8 mouse cellular contexts compared by ENCODE assay signal in the genomic region with DNA sequence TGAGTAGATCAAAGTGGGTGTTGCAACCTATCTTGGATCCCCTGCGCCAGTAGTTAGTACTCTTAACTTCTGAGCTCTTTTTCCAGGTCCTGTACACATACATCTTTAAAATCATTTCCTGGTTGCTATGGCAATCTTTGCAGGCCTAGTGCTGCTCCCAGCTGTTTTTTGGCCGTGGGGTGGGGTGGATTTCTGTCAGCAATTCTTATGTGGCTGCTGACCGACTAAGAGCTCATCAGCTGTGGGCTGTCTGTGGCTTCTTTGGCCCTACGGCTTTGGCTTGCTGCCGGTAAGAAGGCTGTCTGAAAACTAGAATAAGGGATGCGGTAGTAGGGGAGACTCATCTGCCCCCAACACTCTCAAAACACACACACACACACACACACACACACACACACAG. TPM values are rescaled to one million over a fixed set of nuclear protein-coding genes. Genes with fewer than 3 reads are reported as not detected.
DNase-seq lines count a peak whose midpoint lies in the region; ATAC-seq lines count a peak whose summit lies in the region.

No protein-coding gene starts in this region.

- peak overlapping the region; percentile 81 for H3K4me3 ChIP-seq in forebrain, embryonic 11.5 days (ENCODE audit: low read depth, low read length)
- H3K4me3 ChIP-seq in intestine, embryonic 16.5 days (ENCODE audit: low read length): peak overlapping the region; percentile 95
- H3K4me3 ChIP-seq in midbrain, embryonic 11.5 days (ENCODE audit: low read depth, low read length): peak overlapping the region; percentile 61; the same call in 1 of the 2 replicates

- no peaks in the 10 kb centered on the region for H3K9me3 ChIP-seq in forebrain, embryonic 11.5 days (ENCODE audit: control insufficient read depth, low read length)
- no peaks in the 10 kb centered on the region for H3K9me3 ChIP-seq in intestine, embryonic 16.5 days (ENCODE audit: control insufficient read depth, low read length)
- no peaks in the 10 kb centered on the region for H3K9me3 ChIP-seq in midbrain, embryonic 11.5 days (ENCODE audit: control insufficient read depth, low read length)

- H3K36me3 ChIP-seq in forebrain, embryonic 11.5 days (ENCODE audit: control insufficient read depth, insufficient read depth, low read length): no peaks in the 10 kb centered on the region; the same call in 1 of the 2 replicates
- peaks cover 10% of the 10 kb centered on the region; the same call in 1 of the 2 replicates for H3K36me3 ChIP-seq in intestine, embryonic 16.5 days (ENCODE audit: control insufficient read depth, insufficient read depth, low read length)
- no peaks in the 10 kb centered on the region; the same call in 1 of the 2 replicates for H3K36me3 ChIP-seq in midbrain, embryonic 11.5 days (ENCODE audit: control insufficient read depth, insufficient read depth, low read length)

- ATAC-seq in forebrain, embryonic 11.5 days (replicated peaks; ENCODE audit: low FRiP score): no peak
- no peak; the same call in 1 of the 2 replicates for ATAC-seq in intestine, embryonic 16.5 days
- no peak for ATAC-seq in midbrain, embryonic 11.5 days (ENCODE audit: low FRiP score)

- peaks cover 4% of the 10 kb centered on the region; the same call in 1 of the 2 replicates for H3K4me1 ChIP-seq in forebrain, embryonic 11.5 days (replicated peaks; ENCODE audit: control insufficient read depth, insufficient read depth, low read length)
- H3K4me1 ChIP-seq in intestine, embryonic 16.5 days (ENCODE audit: control insufficient read depth, insufficient read depth, low read length): peaks cover 14% of the 10 kb centered on the region; the same call in 1 of the 2 replicates
- H3K4me1 ChIP-seq in midbrain, embryonic 11.5 days (ENCODE audit: control insufficient read depth, insufficient read depth, low read length): peaks cover 6% of the 10 kb centered on the region; the same call in 1 of the 2 replicates

- WGBS in forebrain, embryonic 11.5 days: 52% methylated on average over 6 of the region's 6 CpGs
- 24% methylated on average over 6 of the region's 6 CpGs for WGBS in intestine, embryonic 16.5 days
- 57% methylated on average over 6 of the region's 6 CpGs for WGBS in midbrain, embryonic 11.5 days

- H3K27me3 ChIP-seq in forebrain, embryonic 11.5 days (ENCODE audit: control insufficient read depth, insufficient read depth, low read length): no peaks in the 10 kb centered on the region
- no peaks in the 10 kb centered on the region for H3K27me3 ChIP-seq in intestine, embryonic 16.5 days (replicated peaks; ENCODE audit: control insufficient read depth, insufficient read depth, low read length)
- no peaks in the 10 kb centered on the region for H3K27me3 ChIP-seq in midbrain, embryonic 11.5 days (ENCODE audit: control insufficient read depth, insufficient read depth, low read length)

- peak overlapping the region; percentile 79; the same call in 1 of the 2 replicates for H3K9ac ChIP-seq in forebrain, embryonic 11.5 days (ENCODE audit: low read length)
- H3K9ac ChIP-seq in intestine, embryonic 16.5 days (ENCODE audit: low read depth, low read length): peak overlapping the region; percentile 87
- H3K9ac ChIP-seq in midbrain, embryonic 11.5 days (ENCODE audit: low read length): peak overlapping the region; percentile 70; the same call in 1 of the 2 replicates

- H3K27ac ChIP-seq in forebrain, embryonic 11.5 days (ENCODE audit: low read depth, low read length): no peak overlapping the region
- H3K27ac ChIP-seq in intestine, embryonic 16.5 days (ENCODE audit: low read length): no peak overlapping the region
- no peak overlapping the region for H3K27ac ChIP-seq in midbrain, embryonic 11.5 days (ENCODE audit: low read depth, low read length)

- H3K4me2 ChIP-seq in forebrain, embryonic 11.5 days (ENCODE audit: low read depth, low read length, severe bottlenecking): peak overlapping the region; percentile 62; the same call in 1 of the 2 replicates
- peak overlapping the region; percentile 54 for H3K4me2 ChIP-seq in intestine, embryonic 16.5 days (ENCODE audit: low read depth, low read length)
- H3K4me2 ChIP-seq in midbrain, embryonic 11.5 days: peak overlapping the region; percentile 54

- DNase-seq in cerebellum, postnatal 10 days: peak; percentile 21 to 35
- no peak for DNase-seq in cerebellum, adult 9-11 months
- peak; percentile 72 for DNase-seq in 3T3-L1 (ENCODE audit: low read depth, low spot score)
- DNase-seq in forebrain, embryonic 11.5 days (ENCODE audit: low spot score): no peak
- DNase-seq in midbrain, embryonic 11.5 days (ENCODE audit: low spot score, missing footprints): no peak
- DNase-seq in ovary, postnatal 10 days (ENCODE audit: low spot score): no peak
- no peak for DNase-seq in embryo, embryonic 10.5 days (ENCODE audit: low spot score)

RNA-seq across cellular contexts. Expression of a gene that starts 0.6 kb away (rescaled TPM):
- polyA plus RNA-seq in forebrain, embryonic 11.5 days (2014; fragmentation: Nextera tagmentation; extraction: Ambion mirVana): 24.9 and 29.4 TPM in 2 replicates
- 41.1 and 41.9 TPM in 2 replicates for polyA plus RNA-seq in intestine, embryonic 16.5 days (2015; fragmentation: Nextera tagmentation; extraction: Ambion mirVana)
- 28.5 and 30.8 TPM in 2 replicates for polyA plus RNA-seq in midbrain, embryonic 11.5 days (2014; fragmentation: Nextera tagmentation; extraction: Ambion mirVana)

RNA-seq across cellular contexts. Expression of a gene that starts 9.4 kb away (rescaled TPM):
- polyA plus RNA-seq in forebrain, embryonic 11.5 days (2014; fragmentation: Nextera tagmentation; extraction: Ambion mirVana): 313 and 317 TPM in 2 replicates
- 442 and 463 TPM in 2 replicates for polyA plus RNA-seq in intestine, embryonic 16.5 days (2015; fragmentation: Nextera tagmentation; extraction: Ambion mirVana)
- 333 and 347 TPM in 2 replicates for polyA plus RNA-seq in midbrain, embryonic 11.5 days (2014; fragmentation: Nextera tagmentation; extraction: Ambion mirVana)

RNA-seq across cellular contexts. Expression of a gene that starts 12.6 kb away (rescaled TPM):
- 29.0 and 31.4 TPM in 2 replicates for polyA plus RNA-seq in forebrain, embryonic 11.5 days (2014; fragmentation: Nextera tagmentation; extraction: Ambion mirVana)
- polyA plus RNA-seq in intestine, embryonic 16.5 days (2015; fragmentation: Nextera tagmentation; extraction: Ambion mirVana): 12.9 and 13.1 TPM in 2 replicates
- polyA plus RNA-seq in midbrain, embryonic 11.5 days (2014; fragmentation: Nextera tagmentation; extraction: Ambion mirVana): 13.4 and 15.7 TPM in 2 replicates

RNA-seq across cellular contexts. Expression of a gene that starts 33.9 kb away (rescaled TPM):
- 29.0 and 30.3 TPM in 2 replicates for polyA plus RNA-seq in forebrain, embryonic 11.5 days (2014; fragmentation: Nextera tagmentation; extraction: Ambion mirVana)
- 24.4 and 24.9 TPM in 2 replicates for polyA plus RNA-seq in intestine, embryonic 16.5 days (2015; fragmentation: Nextera tagmentation; extraction: Ambion mirVana)
- 32.7 and 36.3 TPM in 2 replicates for polyA plus RNA-seq in midbrain, embryonic 11.5 days (2014; fragmentation: Nextera tagmentation; extraction: Ambion mirVana)

Comparison
In these comparisons a context has a peak if more than half of its experiments do, and no peak if none do; other contexts are left out.
1. DNase-seq: peak in cerebellum, postnatal 10 days (2 of 2) and 3T3-L1 (single experiment); none in cerebellum, adult 9-11 months (single experiment), forebrain, embryonic 11.5 days (single experiment), midbrain, embryonic 11.5 days (single experiment), ovary, postnatal 10 days (single experiment) and embryo, embryonic 10.5 days (single experiment).
2. Peak in every context shown above with its lines, with median percentiles within 50 percentile points of each other: H3K4me2 ChIP-seq, H3K4me3 ChIP-seq and H3K9ac ChIP-seq.